Mouse (Mus musculus) fibroblast of lung, adult 2 months (primary cell): ENCODE results near the gene Synpo2.

Experiments used
- DNase-seq: peaks from one replicate; pipeline ENCODE4 v3.0.0-alpha.2; 2011; ENCODE audit warnings: low read depth

Synpo2 gene

DNA sequence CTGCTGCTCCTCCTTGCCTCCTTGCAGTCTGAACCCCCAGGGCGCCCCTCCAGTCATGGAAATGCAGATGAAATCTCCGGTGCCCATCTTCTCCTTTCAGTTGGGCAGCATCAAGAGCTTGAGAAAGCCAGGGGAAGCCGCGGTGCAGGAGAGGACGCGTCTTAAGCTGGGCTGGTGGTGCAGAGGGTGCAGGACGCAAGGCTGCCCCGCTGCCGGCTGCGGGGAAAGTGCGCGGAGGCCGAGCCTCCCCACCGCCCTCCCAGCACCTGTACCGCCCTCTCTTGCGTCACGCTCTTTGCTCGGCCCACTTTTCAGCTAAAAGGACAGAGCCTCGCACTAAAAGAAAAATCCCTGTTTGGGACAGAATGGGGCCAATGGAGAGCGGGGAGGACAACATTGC lies at the start of gene Synpo2:
Gene Synpo2, minus strand, starts transcription at position 229 of the 400 bp plus-strand sequence.
- DNase-seq, result no peak

DNA sequence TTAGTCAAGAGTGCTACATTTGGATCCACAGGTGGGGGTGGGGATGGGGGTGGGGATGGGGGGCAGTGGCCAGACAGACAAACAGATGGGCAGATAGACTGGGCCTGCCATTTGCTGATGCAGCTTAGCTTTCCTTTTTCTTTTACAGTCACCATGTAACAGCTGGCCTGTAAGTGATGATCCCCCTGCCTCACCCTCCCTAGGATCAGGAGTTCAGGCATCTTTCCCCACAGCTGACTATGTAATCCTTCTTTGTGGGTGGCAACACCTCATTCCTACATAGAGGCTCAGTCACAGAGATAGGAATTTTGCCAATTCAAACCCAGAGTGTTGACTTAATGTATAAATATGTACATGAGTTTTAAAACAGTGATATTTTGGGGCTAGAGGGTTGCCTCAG lies 49.7 kb upstream of the Synpo2 start:
- no peak for DNase-seq

DNA sequence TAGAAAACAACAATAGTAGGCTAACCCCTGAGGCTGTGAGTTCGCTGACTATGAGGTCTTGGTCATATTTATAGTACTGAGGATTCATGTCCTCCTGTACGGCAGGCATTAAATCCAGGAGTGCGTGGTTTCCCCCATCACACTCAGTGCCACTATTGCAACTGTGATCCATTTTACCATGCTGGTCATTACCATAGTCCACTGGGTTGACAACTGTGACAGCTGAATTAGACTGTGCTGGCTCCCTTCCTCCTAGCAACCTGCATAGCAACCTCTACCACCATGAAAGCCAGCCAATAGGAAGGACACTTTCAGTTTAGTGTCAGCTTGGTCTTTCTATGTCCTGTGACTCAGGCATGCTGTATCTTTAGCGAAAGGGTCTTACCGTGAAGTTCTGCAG lies 48.3 kb upstream of the Synpo2 start:
- DNase-seq, result no peak

- no peak for DNase-seq
These were observed 47.1 kb upstream of the Synpo2 start for GRCm38 (mm10) chr3:123282866-123283615.

- DNase-seq, result peak; percentile 51
These were observed 31.8 kb upstream of the Synpo2 start for GRCm38 (mm10) chr3:123267741-123268201.

GRCm38 (mm10) chr3:123266753-123267651 lies 31.1 kb upstream of the Synpo2 start, which contains the start of gene Sec24d:
Gene Sec24d, plus strand, starts transcription at chr3:123267455.
- DNase-seq, result no peak

DNA sequence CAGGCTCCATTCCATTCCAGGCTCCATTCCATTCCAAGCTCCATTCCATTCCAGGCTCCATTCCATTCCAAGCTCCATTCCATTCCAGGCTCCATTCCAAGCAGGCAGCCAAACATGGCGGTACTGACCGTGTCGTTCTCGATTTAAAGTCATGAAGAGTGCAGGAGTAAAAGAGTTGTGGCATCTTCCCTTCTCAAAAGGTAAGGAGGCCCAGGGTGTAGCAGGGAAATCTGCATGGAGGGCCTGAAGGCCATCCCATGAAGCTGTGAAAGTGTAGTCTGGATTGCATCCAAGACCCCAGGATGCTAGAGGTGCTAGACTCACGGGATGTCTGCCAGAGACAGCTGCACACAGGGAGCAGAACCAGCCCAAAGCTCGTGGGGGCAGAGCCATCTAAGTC lies 28.8 kb upstream of the Synpo2 start:
- no peak for DNase-seq

GRCm38 (mm10) chr3:123258709-123259108 lies 22.8 kb upstream of the Synpo2 start:
- DNase-seq, result no peak

DNA sequence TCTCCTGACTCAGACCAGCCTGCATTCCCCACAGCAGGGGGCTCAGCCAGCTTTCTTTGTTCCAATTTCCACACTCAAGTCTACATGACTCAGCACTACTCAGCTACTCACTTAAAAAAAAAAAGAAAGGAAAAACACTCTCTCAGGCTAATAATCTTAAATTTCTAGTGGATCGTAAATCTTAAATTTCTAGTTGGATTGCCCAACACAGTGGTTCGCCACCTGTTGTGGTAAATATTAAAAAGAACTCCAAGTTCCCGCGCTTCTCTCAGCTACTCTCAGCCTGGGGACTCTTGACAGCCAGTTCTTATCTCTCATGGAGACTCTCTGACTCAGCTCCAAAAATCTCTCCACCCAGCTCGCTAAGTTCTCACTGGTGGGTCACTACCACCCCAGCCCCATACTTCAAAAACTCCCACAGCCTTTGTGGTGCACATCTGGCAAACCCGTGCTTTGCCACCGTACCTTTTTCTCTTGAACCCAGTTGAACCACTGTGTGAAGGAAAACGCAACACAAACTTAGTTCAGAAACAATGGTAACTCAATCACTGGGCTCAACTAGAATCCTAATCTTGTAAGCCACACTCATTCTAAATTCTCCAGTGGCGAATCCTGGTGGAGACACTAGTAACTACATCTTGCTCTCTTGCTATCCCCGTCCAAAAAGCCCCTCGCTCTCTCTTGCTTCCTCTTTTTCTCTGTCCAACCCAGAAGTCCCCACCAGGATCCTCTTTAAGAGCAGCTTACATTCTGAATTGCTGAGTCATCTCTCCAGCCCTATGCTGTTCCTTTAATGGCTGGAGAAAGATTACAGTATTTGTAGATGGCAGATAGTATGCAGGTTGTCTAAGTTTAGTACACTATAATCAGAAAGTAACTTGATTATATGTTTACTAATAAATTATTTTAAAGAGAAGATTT lies 20.5 kb upstream of the Synpo2 start:
- DNase-seq, result no peak

DNA sequence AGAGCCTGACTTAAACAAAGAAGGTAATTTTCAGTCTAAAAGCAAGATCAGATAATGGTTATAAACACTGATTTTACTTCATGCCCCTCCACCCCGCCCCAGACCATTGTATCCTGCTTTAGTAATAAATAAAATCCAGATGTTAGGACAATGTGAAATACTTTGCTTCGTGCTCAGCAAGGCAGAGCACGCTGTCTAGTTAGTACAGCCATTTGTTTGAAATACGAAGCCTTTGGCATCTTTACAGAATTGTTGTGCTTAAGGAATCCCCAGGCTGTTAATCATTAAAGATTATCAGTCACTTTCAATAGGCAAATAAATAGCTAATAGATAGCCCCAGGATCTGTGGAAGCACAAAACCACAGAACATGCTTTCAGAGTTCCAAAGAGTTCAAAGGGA lies 9.7 kb upstream of the Synpo2 start:
- no peak for DNase-seq

DNA sequence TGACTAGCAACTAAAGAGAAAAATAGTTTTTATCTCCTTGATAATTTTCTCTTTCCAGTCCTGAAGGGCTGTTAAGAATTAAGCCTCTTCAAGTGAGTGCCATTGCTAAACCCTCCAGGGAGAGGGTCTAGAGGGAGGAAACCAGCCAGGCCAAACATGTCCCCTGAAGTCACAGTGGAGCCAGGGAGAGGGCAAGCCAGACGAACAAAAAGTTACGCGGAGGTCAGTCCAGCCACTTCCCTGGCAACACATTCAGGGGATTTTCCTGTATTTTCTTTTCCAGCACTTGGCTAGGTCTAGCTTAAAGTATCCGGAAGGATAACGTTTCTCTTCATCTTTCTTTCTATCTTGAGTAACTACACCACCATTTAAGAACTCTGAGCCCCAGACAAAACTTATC lies 8.4 kb upstream of the Synpo2 start:
- DNase-seq, result no peak

DNA sequence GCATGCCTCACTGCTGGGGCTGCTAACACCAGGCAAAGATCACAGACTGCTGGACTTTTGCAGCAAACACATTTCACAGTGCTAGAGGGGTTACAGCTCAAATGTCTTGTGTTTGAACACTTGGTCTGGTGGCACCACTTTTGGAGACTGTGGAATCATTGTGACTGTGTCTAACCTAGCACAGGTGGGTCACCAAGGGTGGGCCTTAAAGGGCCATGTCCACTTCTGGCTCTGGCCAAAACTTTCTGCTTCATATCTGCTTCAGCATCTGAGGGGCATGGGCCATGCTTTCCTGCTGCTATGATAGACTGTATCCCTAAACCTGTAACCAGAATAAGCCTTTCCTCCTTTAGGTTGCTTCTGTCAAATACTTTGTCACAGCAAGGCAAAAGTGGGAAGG lies 1.5 kb upstream of the Synpo2 start:
- DNase-seq, result no peak

GRCm38 (mm10) chr3:123237039-123237438 lies 1.1 kb upstream of the Synpo2 start:
- DNase-seq, result no peak

GRCm38 (mm10) chr3:123235495-123235894 lies 454 bp downstream of the Synpo2 start:
- no peak for DNase-seq

DNA sequence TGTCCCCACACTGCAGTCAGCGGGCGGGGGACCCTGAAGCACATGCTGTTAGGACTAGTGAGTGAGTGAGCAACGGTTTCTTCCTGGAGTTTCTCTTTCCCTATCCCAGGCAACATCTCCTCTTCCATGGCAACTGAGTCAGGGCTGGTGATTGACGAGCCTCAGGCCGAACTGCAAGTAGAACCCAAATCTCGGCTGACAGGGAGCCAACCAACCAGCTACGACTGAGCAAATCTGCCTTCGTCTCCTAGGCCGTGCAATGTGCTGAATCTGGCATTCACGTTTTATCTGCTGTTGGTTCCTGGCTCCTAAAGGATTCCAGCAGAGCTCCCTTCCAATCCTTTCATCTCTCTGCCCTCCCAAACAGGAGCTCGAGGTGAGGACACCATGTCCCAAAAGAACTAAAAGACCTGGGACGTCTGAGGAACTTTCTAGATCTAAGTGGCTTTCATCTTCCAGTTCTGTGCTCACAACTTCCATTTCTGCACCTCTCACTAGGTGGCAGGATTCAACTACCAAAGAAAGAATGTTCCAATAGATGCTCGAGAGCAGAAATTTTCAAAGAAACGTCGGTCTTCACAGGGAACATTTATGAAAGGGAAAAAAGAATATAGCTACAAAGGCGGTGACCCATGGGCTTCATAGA lies 1.6 kb downstream of the Synpo2 start:
- peak; percentile 57 for DNase-seq

GRCm38 (mm10) chr3:123231639-123232038 lies 4.3 kb downstream of the Synpo2 start:
- no peak for DNase-seq

DNA sequence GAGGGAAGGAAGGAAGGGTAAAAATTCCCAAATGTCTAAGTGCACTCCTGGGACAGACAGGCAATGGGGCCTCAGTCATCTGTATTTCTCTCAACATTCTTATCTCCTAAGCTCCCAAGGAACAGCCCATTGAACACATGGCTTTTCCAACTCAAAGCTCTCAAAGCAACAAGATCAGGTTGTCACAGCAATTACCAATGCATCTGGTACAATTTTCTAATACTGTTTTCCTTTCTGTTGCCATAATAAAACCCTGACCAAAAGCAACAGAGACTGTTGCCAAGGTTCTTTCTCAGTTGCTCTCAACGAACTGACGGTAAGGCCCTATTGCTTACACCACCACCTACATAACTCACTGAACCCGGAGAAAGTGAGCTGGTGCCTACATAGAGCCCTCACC lies 8.7 kb downstream of the Synpo2 start:
- no peak for DNase-seq

GRCm38 (mm10) chr3:123218646-123219045 lies 17.3 kb downstream of the Synpo2 start:
- no peak for DNase-seq

DNA sequence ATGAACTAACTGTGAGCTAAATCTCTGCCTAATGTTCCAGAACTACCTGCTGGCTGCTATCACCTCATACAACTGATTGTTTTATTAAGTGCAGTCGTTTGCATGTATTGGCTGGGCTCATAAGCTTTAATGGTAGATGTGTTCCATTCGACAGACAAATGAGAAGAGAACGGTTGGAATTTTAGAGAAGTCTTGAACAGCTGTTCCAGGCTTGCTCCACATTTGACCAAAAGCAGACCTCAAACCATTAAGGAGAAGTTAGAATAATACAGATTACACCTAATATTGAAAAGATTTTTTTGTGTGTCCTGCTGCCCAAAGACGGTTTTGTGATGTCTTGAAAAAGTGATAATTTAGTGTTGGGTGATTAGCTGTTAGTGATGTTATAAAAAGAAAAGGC lies 27.1 kb downstream of the Synpo2 start:
- no peak for DNase-seq

DNA sequence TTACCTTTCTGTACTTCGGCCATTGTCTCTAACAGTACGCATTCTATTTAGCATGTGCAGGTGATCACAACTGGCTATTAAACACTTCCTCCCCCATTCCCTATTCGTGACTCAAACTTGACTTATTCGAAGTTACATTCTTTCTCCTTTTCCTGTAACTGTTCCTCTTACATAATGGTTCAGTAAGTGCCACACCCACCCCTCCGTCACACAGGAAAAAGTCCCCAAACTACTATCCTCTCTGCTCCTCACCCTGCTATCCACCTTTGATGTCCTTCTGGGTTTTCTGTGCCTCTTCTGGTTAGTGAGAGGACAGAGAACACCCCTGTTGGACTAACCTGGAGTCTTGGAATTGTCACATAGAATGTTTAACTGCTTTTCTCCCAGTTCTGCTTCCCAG lies 28.6 kb downstream of the Synpo2 start:
- no peak for DNase-seq

DNA sequence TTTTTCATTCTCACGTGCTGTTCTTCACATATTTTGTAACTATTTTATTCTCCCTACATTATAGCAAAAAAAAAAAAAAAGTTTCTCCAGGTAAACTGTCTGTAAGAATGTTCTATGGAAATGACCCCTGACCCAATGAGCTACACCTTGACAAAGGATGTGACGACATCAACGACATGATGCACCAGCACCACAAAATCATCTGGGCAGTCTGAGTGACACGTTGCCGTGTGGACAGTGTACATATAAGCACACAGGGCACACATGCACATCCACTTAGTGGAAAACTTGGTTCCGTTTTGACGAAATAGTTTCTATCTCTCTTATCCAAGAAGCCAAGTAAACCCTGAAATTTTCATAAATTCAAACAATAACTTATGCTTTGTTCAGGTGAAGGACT lies 30.5 kb downstream of the Synpo2 start:
- DNase-seq, result no peak

DNA sequence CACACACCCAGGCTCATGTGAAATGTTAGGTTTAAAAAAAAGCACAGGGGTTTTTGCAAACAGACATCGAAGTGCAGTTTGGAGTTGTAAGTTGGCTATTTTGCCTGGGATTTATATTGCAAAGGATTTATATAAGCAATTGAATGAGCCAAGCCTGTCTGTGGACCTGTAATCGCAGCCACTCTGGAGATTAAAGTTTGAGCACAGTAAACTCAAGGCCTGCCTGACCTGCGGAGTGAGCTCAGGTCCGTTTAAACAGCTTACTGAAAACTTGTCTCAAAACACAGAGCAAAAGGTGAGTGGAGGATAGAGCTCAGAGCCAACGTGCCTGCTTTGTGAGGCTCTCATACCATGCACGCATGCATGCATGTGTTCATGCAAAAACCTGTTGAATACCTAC lies 30.9 kb downstream of the Synpo2 start:
- DNase-seq, result no peak
